Mouse (Mus musculus) liver, adult 2 months (tissue): ENCODE data around the gene Gm20388. TPM values are rescaled to one million over a fixed set of nuclear protein-coding genes. Genes with fewer than 3 reads are reported as not detected.

Experiments
- DNase-seq: peaks from one replicate; pipeline ENCODE4 v3.0.0-alpha.2; 2011; ENCODE audit warnings: low read depth, low spot score; ENCODE audit errors: extremely low read depth
- H3K27ac ChIP-seq: fragments of 200-500 bp; replicated peaks from 2 replicates; pipeline ENCODE4 v1.5.1; 2012; ENCODE audit warnings: low read depth, mild to moderate bottlenecking, control low read depth, inconsistent platforms, low read length; ENCODE audit not compliant: insufficient read depth
- H3K27me3 ChIP-seq: fragments of 200-500 bp; 2 replicates; pipeline ENCODE4 v1.6.1; 2012; ENCODE audit warnings: mild to moderate bottlenecking, moderate library complexity, low read length, inconsistent platforms; ENCODE audit not compliant: control insufficient read depth, insufficient read depth
- H3K36me3 ChIP-seq: fragments of 200-500 bp; 2 replicates; pipeline ENCODE4 v1.6.1; 2012; ENCODE audit warnings: low read length, inconsistent platforms; ENCODE audit not compliant: control insufficient read depth, insufficient read depth
- H3K4me1 ChIP-seq: fragments of 200-500 bp; 2 replicates; pipeline ENCODE4 v1.6.1; 2011; ENCODE audit warnings: low read length; ENCODE audit not compliant: control insufficient read depth, insufficient read depth
- H3K4me3 ChIP-seq: fragments of 200-500 bp; 2 replicates; pipeline ENCODE4 v1.5.1; 2011; ENCODE audit warnings: low read depth, mild to moderate bottlenecking, control low read depth, low read length, moderate library complexity; ENCODE audit not compliant: insufficient read depth
- H3K79me2 ChIP-seq: fragments of 200-500 bp; 2 replicates; pipeline ENCODE4 v1.6.1; 2012; ENCODE audit warnings: inconsistent platforms, mild to moderate bottlenecking, low read length, moderate library complexity; ENCODE audit not compliant: control insufficient read depth, insufficient read depth
- H3K9ac ChIP-seq: fragments of 200-500 bp; 2 replicates; pipeline ENCODE4 v1.6.1; 2012; ENCODE audit warnings: low read depth, mild to moderate bottlenecking, control low read depth, inconsistent platforms, low read length
- CTCF ChIP-seq: fragments of 200-500 bp; IDR thresholded peaks from 2 replicates; pipeline ENCODE4 v1.5.1; 2011; ENCODE audit warnings: low read depth, low read length, control low read depth
- POLR2A ChIP-seq: fragments of 200-500 bp; IDR thresholded peaks from 2 replicates; pipeline ENCODE4 v1.6.1; 2011; ENCODE audit warnings: low read length, control low read depth; ENCODE audit not compliant: insufficient read depth; ENCODE audit errors: extremely low read depth
- WGBS: fragments of 180-500 bp; shearing (Covaris S2); methylation state at CpG from one replicate; pipeline ENCODE4 v1.1.7; 2018; 5-methylcytosine and 5-hydroxymethylcytosine counted together
- polyA plus RNA-seq: library from polyadenylated mRNA; depleted of rRNA; stranded (reverse); fragments of >200 nt; gene quantifications from 2 replicates; pipeline ENCODE4 v1.2.3, GENCODE M21; 2012
- total RNA-seq: library from RNA; depleted of rRNA; stranded (reverse); fragments of >200 nt; gene quantifications from 2 replicates; pipeline ENCODE4 v1.2.3, GENCODE M21; 2014

Gm20388 gene
- total and polyA plus RNA-seq, 2 experiments: 6.4 to 19.9 TPM

- H3K9ac ChIP-seq: no peak overlapping the region
- H3K4me1 ChIP-seq: no peaks in the 10 kb centered on the region
- H3K27me3 ChIP-seq: no peaks in the 10 kb centered on the region
- H3K79me2 ChIP-seq: no peaks in the 10 kb centered on the region
- 93% methylated on average over 12 of the region's 12 CpGs for whole genome bisulfite sequencing
- DNase-seq: no peak
- no peak for TF ChIP-seq CTCF
- no peak for TF ChIP-seq POLR2A
- no peak overlapping the region for H3K27ac ChIP-seq
- H3K4me3 ChIP-seq: no peak overlapping the region
- peaks cover 15% of the 10 kb centered on the region; the same call in 1 of the 2 replicates for H3K36me3 ChIP-seq
Observed at GRCm38 (mm10) chr8:123083610-123084009, 3173.0 kb downstream of the Gm20388 start.

- Histone ChIP-seq H3K36me3 (peaks cover 5% of the 10 kb centered on the region), H3K79me2 (no peaks in the 10 kb centered on the region), H3K27me3 (no peaks in the 10 kb centered on the region), H3K4me3 (no peak overlapping the region), H3K27ac (no peak overlapping the region), H3K4me1 (no peaks in the 10 kb centered on the region), H3K9ac (no peak overlapping the region)
- no peak for TF ChIP-seq POLR2A
- no peak for TF ChIP-seq CTCF
- 78% methylated on average over 9 of the region's 9 CpGs for WGBS
- DNase-seq: no peak
Observed at GRCm38 (mm10) chr8:123087289-123087688, 3176.6 kb downstream of the Gm20388 start.

- no peaks in the 10 kb centered on the region for H3K27me3 ChIP-seq
- no peak for TF ChIP-seq CTCF
- no peak overlapping the region for H3K27ac ChIP-seq
- 70% methylated on average over 11 of the region's 11 CpGs for WGBS
- no peaks in the 10 kb centered on the region for H3K79me2 ChIP-seq
- H3K4me3 ChIP-seq: no peak overlapping the region
- DNase-seq: no peak
- H3K36me3 ChIP-seq: peaks cover 5% of the 10 kb centered on the region; the same call in 1 of the 2 replicates
- H3K9ac ChIP-seq: no peak overlapping the region
- H3K4me1 ChIP-seq: 0 out of 2 replicates have a peak, but pooled peaks cover 2% of the 10 kb centered on the region
Observed at GRCm38 (mm10) chr8:123097216-123097615, 3186.6 kb downstream of the Gm20388 start.

GRCm38 (mm10) chr8:123097786-123098584 lies 3187.3 kb downstream of the Gm20388 start:
- TF ChIP-seq POLR2A: no peak
- TF ChIP-seq CTCF: 0 out of 2 replicates have a peak, but pooled peaks have one; percentile 12
- Histone ChIP-seq H3K4me1 (0 out of 2 replicates have a peak, but pooled peaks cover 3% of the 10 kb centered on the region), H3K27ac (no peak overlapping the region; the same call in 1 of the 2 replicates), H3K4me3 (no peak overlapping the region), H3K27me3 (no peaks in the 10 kb centered on the region), H3K36me3 (0 out of 2 replicates have a peak, but pooled peaks cover 5% of the 10 kb centered on the region), H3K79me2 (peaks cover 4% of the 10 kb centered on the region; the same call in 1 of the 2 replicates), H3K9ac (no peak overlapping the region)
- WGBS: 72% methylated on average over 12 of the region's 12 CpGs
- no peak for DNase-seq

GRCm38 (mm10) chr8:123100288-123100687 lies 3189.6 kb downstream of the Gm20388 start:
- H3K79me2 ChIP-seq: peaks cover 4% of the 10 kb centered on the region; the same call in 1 of the 2 replicates
- no peak for DNase-seq
- H3K4me3 ChIP-seq: no peak overlapping the region
- H3K36me3 ChIP-seq: peaks cover 18% of the 10 kb centered on the region; the same call in 1 of the 2 replicates
- no peak for TF ChIP-seq POLR2A
- no peak for TF ChIP-seq CTCF
- no peak overlapping the region for H3K9ac ChIP-seq
- H3K27me3 ChIP-seq: no peaks in the 10 kb centered on the region
- H3K27ac ChIP-seq: no peak overlapping the region
- peaks cover 11% of the 10 kb centered on the region for H3K4me1 ChIP-seq
- WGBS: 77% methylated on average over 8 of the region's 8 CpGs

- no peaks in the 10 kb centered on the region for H3K27me3 ChIP-seq
- H3K4me1 ChIP-seq: peaks cover 11% of the 10 kb centered on the region
- H3K4me3 ChIP-seq: no peak overlapping the region
- H3K36me3 ChIP-seq: peaks cover 21% of the 10 kb centered on the region; the same call in 1 of the 2 replicates
- H3K27ac ChIP-seq: no peak overlapping the region
- DNase-seq: no peak
- WGBS: 80% methylated on average over 4 of the region's 4 CpGs
- peaks cover 4% of the 10 kb centered on the region; the same call in 1 of the 2 replicates for H3K79me2 ChIP-seq
- TF ChIP-seq CTCF: no peak
- H3K9ac ChIP-seq: no peak overlapping the region
Observed at GRCm38 (mm10) chr8:123101244-123101643, 3190.6 kb downstream of the Gm20388 start.
